Mouse (Mus musculus) CD4-positive, CD25-positive, alpha-beta regulatory T cell, adult 4 months (primary cell): Measurements from ENCODE around the gene Pex16. TPM values are rescaled to one million over a fixed set of nuclear protein-coding genes. Genes with fewer than 3 reads are reported as not detected.

ENCODE experiments used
- ATAC-seq: one replicate; pipeline ENCODE4 v1.8.0; 2017
- polyA plus RNA-seq, 2 experiments: library from polyadenylated mRNA; unstranded; fragments of 100-300 nt; shearing (Covaris generic); gene quantifications; one replicate each; pipeline ENCODE4 v1.2.1; 2017

Gene Pex16
- polyA plus RNA-seq = 10 to 100 TPM; 44.5 to 77.0 TPM

DNA sequence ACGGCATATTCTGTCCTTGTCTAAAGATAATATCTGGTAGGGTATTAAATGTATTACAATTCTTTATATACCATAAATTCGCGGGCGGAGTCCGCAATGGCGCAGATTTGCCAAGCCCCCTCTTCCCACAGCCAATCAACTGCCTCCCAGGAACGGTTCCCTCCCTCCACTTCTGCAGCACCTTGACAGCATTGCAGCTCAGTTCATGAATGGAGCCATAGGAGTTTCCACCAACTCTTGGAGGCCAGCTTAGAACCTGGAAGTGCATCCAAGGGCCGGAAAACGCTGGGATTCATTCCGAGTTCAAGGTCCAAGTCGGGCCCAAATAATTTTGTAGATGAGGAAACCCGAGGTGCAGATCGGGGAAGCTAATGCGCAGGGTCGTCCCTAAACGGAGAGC, at the start of gene Pex16, which contains the start of gene Large2:
Gene Pex16 (plus strand): TSS at position 163 of the 400 bp plus-strand sequence.
Gene Large2 (minus strand): TSS at position 356 of the 400 bp plus-strand sequence.
- ATAC-seq = peak; percentile 29

DNA sequence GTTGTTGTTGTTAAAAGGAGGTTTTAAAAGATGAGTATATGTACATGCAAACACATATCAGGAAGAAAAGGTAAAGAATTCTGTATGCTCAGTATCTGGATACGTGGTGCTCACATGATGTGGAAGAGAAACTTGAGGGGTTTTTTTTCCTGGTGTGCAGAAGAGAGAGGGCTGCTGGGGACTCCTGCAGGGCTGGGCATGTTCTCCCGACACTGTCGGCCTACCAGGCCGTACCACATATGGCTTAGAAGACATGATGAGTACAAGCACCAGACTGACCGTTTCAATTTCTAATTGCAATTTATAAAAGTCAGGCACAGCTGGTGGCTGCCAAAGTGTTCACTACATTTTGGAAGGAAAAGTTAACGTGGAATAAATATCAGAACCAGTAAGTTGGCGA, 48.8 kb upstream of the Pex16 start:
- ATAC-seq = no peak

DNA sequence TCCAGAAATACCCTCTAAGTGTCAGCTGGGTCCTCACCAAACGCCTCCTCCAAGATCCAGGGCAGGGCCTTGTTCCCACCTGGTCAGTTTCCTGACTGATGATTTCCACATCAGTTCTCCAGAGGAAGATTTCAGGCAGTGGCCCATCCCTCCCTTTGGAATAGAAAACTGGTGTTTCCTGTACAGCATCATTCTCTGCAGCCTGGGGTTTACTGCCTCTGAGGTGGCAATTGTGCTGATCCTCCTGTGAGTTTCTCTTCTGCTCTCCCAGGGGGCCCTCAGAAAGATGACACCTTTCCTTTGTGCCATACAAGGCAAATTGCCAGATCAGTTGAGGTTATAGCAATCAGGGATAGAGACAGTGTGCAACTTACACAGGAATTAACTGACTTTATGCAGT, 48.3 kb upstream of the Pex16 start:
- ATAC-seq = no peak

DNA sequence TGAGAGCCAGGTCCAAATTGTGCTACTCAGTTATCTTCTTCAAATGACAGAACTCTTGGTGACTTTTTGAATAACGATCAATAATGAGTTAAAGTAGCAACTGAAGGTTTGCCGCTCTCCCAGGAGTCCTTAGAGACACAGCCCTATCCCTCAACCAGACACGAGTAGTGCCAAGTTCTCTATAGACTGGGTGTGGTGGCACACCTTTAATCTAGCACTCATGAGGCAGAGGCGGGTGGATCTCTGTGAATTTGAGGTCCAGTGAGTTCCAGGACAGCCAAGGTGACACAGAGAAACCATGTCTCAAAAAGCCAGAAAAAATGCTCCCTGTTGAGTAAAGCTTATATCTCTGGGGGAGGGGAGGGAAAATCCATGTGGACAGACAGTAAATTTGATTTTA, 46.9 kb upstream of the Pex16 start:
- no peak for ATAC-seq

DNA sequence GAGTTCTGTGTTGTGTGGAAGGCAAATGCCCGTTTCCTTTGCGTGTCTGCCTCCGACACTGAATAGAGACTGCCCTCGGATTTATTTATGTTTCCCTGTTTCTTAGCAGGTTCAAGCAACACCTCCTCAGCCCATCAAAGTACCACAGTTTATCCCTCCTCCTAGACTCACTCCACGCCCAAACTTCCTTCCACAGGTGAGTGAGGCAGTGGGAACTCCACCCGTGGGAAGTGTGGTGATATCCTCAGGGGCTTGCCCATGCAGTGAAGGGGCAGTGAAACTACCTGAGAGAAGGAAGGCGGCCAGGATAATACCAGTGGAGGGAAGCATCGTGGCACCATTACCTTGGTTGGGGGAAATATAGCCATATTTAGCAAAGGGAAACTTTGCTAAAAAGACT, 46.3 kb upstream of the Pex16 start:
- ATAC-seq = no peak

DNA sequence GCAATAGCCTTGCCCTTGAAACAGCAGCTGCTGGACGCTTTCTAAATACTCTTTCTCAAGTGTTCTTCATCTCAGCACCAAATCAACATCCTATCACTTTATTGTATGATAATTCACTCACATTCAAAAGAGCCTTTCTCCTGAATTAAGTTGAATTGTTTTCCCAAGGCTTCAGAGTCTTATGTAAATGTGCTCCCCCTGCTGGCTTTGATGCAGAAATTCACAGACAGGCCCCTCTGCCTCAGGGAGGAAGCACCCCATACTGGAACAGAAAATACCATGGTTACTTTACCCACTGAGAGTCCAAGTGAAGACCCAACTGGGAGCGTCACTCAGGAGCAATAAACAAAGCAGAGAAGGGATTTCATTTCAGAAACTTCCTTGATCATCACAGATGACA, 43.6 kb upstream of the Pex16 start:
- ATAC-seq = no peak

DNA sequence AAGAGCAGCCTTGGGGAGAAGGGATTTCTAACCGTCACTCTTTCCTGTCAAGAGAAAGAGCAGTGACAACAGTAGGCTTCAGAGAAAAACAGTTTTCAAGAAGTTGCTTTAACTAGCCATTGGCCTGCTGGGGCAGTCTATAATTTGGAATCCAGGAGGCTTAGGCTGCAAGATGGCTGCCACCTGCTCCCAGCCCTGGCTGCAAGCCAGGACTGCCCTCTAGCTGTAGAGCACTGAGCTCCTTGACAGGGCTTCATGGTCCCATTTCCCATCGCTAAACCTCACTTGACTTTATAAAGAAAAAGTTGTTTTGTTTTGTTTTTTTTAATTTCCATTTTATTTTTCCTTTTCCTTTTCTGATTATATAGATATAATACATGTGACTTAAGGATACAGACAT, 43.1 kb upstream of the Pex16 start:
- no peak for ATAC-seq

DNA sequence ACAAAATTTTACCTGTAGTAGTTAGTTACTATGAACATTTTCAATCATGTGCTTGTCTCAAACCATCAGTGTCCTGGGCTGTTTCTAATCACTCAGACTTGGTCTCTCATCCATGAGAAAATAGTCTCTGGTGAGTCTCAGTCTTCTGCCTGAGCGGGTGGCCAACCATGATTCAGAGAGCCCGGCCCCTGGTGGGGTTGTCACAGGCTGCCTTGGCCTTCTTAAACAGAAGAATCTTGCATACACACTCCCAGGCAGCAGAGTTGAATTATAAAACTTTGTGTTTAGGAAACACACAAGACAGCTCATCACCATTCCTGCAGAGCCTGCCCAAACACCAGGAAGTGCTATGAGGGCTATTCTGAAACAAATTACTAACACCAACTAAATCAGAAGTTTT, 42.6 kb upstream of the Pex16 start:
- no peak for ATAC-seq

DNA sequence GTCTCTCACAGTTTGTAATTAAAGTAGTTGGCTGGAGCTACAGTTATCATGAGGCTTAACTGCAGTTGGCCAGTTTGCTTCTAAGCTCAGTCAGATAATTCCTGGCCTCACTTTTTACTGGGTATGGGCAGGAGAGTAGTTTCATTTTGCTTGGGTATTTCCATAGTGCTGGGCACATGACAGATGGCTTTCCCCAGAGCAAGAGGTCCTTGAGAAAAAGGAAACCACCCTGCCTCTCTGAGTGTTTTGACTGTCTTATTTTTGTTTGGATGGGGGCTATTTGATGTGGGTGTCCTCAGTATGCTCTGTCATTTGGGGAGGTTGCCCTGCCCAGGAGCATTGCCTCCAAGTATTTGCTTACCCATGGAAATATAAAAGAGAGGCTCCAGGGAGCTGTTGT, 32.1 kb upstream of the Pex16 start:
- no peak for ATAC-seq

DNA sequence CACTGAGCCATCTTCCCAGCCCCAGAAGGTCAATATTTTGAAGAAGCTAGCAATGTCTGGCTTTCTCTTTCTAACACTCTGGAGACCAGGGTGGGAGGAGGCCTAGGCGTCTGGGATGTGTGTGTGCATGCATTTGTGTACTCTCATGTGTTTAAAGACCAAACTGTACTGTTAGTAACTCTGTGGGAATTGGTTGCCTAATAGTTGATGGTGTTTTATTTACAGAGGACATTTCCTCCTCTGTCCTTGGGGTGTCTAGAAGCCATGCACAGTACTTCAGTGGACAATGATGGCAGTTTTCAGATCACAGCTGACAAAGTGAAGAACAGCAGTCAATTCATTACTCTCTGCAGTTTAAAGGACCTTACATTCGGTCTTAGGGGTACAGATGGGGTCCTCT, 27.3 kb upstream of the Pex16 start:
- no peak for ATAC-seq

DNA sequence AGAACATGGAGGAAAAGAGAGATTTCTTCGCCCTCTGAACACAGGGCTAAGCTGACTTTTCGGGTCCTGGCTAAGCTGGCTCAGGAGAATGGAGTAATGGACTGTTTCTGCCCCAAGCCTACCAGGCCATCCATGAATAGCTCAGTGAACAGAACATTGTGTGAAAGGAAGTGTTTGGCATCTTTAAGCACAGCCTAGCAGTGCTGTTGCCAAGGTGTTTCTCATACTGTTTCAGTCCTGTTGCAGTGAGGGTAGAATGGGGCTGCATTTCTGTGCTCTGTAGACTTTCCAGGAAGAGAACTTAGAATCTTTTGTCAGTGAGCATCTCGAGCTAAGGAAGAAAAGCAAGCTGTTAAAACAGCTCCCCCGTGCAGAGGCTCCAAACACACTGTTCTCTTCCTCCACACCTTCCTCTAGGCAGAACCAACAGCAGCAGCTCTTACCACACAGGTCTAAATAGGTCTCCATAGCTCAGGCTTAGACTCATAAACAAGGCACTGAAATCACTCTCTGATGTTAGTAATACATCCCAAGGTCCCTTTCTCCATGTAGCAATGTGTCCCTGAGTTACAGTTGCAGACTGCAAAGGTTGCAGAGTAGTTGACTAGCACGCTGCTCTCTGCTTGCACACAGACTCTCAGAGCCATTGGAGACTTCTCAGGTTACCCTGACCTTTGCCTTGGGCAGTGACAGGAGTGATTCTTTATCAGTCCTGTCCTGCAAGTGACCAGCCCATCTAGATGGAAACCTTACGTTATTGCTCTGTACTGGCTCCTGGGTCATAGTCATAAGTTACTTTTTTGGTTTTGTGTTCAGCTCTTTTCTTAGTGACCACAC, 24.7 kb upstream of the Pex16 start:
- ATAC-seq = no peak

DNA sequence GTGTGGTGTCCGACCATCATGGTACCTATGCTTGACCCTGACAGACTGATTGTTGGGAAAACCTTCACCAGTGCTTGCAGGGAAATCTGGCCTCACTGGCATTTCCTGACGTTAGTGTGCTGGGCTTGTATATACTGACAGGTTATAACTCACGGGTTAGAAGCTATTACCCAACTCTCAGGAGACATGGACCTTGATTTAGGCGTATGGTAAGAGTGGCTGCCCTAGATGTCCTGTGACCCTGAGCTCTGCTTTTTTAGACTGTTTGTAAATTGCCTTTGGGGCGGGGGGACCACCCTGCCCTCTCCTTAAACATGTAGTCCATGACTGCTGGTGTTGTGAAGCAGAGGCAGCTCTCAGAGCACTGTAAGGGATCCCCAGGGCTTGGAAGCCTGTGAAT, 23.8 kb upstream of the Pex16 start:
- ATAC-seq = no peak

DNA sequence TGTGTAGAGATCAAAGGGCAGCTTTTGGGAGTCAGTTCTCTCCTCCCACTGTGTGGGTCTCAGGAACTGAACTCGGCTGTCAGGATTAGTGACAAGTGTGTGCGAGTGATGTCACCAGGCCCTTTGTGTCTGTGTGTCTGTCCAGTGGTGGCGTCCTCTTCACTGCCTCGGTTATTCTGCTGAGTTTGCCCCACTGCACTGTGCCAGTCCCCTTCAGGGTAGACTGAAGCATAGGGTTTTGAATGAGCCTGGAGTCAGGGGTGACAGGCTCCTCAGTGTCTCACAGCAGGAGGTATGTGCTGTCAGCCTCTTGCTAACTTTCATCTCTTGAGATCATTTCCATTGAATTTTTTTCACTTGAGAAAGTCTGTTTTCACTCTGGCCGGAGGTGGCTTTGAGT, 21.1 kb upstream of the Pex16 start:
- no peak for ATAC-seq

DNA sequence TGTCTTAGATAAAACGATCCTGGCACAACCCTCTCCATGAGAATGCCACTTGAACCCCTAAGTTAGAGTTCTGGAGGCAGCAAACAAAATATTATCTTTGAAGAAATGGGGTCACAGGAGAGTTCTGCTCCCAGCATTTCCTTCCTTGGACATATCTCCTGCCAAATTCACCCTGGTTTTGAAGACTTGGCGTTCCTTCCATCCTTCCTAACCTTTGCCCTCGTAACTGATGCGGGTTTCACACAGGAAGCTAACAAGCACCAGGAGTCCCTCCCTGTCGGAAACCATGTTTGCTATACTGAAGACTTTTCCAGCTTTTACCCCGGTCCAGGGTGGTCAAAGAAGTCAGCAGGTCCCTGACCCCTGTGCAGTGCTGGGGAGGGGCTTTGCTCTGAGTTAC, 20.3 kb upstream of the Pex16 start:
- ATAC-seq = no peak

DNA sequence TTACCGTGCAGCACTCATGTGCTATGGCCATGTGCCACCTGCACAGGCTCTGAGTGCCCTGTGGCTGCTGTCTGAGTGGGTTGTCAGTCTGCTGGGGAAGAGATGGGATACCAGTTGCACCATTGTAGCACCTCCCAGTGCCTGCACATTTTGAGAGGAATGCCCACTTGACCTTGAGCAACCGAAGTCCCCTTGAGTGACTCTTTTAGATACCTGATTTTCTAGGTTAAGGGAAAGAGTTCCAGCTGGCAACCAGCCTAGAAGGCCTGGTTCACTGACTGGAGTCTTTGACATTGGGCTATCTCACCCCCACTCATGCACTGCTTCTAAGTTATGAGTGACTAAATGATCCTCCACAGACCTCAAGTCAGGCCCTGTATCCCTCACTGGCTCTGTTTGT, 15.2 kb upstream of the Pex16 start:
- no peak for ATAC-seq

DNA sequence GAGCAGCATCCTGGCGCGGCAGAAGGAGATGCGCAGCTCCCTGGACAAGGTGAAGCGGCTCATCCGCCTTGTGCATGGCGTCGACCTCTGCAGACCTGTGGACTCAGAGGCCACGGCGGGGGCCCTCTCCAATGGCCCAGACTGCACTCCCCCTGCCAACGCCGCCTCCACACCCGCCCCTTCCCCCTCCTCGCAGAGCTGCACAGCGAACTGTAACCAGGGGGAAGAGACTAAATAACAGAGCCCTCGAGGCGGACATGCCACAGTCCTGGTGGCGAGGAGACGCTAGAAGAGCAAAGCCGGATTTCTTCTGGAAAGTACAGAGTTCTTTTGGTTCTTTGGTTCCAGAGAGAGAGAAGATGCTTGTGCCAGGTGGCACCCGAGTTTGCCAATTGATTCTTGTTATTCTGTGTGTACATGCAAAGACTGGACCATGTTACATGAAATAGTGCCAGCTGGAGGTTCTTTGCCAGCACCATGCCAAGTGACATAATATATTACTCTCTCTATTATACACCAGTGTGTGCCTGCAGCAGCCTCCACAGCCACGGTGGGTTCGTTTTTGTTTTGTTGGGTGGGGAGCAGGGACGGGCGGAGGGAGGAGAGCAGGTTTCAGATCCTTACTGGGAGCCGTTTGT, 14.2 kb upstream of the Pex16 start:
- no peak for ATAC-seq

DNA sequence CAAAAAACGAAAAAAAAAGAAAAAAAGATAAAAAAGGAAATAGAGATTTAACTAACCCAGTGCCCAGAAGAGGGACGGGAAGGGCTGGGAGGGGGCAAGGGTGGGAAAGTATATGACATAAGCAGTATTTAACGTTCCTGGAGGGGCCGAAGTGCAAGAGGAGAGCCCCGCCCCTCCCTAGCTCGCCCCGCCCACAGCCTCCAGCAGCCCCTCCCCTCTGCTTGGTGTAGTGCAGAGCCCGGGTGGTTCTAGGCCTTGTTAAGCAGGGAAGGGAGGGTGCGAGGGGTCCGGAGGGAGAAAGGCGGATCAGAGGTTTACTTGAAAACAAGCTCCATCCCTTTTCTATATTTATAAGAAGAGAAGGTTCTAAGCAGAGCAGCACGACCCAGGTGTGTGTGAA, 13.6 kb upstream of the Pex16 start:
- no peak for ATAC-seq

DNA sequence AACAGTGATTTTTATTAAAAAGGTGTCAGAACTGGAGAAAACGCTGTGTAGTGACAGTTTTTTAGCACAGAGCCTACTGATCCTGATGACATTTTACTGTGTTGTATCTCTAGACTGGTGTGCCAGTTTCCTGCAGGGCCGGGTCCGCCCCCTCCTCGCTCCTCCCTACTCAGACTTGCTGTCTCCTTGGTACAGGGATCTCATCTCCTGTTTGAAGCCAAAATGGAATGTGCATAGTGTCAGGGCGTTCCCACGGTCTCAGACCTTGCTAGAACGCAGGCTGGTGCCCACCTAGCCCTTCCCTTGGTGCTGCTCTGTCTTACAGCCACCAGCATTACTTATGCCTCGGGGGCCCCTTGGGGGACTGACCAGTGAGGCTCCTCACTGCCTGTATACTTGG, 12.7 kb upstream of the Pex16 start:
- ATAC-seq = no peak

DNA sequence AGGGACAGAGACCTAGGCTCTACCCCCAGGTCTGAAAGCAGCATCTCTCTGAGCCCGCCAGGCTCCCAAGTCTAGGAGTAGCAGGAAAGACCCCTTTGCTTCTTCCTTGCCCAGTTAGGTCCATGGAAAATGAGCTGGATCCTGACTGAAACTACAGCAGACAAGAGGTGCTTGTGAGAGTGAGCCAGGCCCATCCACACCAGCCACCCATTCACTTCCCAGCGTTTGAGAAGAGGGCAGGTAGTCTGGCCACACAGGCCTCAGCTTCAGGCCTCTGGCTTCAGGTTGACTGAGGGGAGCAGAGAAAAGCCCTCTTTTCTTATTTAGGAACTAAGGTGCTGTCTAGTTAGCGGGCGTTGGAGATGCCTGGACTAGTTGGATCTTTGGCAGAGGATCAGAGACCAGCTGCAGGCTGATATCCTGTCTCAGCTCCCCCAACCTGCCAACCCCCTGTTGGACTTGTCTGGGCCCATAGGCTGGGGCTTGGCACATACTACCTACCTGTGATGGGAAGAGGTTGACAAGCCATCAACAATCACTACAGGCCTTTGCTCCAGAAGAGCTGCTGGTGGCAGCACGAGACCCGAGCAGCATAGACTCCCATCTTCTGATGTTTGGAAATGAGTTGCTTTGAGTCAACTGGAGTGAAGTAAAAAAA, 11.8 kb upstream of the Pex16 start:
- ATAC-seq = no peak

DNA sequence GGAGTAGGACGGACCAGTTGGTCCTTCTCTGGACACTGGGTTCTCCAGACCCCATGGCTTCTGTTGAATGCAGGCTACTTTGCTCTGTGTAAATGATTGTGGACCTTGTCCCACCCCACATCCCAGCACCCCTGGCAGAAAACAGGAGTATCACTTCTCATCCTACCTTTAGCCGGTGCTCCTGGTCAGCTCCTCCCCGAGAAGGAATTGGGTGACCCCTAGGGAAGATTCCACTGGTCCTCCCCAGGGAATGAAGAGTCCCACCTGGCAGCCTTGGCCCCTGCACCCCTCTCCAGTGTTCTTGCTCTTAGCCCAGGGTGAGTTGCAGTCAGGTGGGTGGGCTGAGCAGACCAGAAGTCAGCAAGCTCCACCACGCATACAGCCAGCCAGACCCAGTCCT, 10.4 kb upstream of the Pex16 start:
- ATAC-seq = no peak

DNA sequence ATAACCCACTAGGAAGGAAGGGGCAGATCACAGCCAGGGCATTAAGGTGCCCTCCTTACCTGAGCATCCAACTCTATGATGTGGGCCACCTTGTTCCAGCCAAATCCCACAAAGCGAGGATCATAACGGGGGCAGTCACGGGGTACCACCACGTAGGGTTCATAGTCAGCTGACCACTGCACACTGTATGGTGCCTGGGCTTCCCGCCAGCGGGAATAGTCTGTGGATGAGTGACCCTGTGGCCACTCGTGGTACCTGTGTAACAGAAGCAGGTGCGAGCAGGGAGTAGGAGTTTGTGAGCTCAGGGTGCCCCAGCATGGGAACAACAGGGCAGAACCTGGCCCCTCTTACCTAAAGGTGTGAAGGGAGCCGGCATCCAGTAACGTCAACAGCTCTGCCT, 8.9 kb upstream of the Pex16 start:
- ATAC-seq = no peak

DNA sequence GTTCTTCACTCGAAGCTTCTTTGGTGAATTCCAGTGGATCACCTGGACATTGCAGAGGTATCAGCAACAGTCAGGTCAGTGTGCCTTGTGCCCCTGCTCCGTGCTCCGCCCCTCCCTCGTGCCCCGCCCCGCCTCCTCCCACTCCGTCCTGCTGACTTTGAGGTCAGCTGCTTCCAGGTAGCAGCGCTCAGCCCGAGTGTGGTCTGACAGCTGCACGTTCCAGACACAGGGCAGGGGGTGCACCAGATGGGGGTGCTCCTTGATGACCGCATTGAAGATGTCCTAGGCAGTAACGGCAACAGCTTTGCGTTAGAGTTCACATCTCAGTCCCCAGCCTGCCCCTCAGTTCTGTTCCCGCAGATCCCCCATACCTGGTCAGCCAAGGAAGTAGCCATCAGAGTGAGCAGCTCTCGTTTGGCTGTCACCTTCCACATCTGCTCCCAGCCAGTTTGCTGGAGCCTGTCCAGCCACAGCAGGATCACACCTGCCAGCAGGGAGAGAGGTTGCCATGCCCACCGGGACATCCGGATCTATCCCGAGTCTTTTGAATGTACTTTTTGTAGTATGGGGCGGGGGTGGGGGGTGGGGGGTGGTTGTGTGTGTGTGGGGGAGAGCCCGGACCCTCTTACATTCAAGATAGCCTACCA, 7.0 kb upstream of the Pex16 start:
- no peak for ATAC-seq

DNA sequence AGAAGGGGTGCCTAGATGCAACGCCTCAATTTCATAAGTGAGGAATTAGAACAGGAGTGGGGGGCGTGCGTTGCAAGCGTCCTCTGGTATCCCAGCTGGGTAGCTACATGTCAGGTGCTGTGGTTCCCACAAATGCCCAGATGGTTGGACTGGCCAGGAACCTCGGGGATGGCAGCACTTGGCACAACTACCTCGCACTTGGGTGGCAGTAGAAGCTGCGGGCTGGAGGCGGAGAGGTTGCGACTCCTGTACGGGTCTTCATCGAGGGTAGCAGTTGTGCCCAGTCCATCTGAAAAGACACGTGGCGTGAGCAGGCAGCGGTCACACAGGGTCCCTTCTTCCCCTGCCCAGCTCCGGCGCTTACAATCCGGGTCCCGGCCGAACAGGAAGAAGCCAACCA, 4.1 kb upstream of the Pex16 start:
- ATAC-seq = no peak
